Mouse (Mus musculus): ENCODE measurements around the gene Ptpn7. TPM values are rescaled to one million over a fixed set of nuclear protein-coding genes. Genes with fewer than 3 reads are reported as not detected.

The Ptpn7 gene
- polyA plus RNA-seq (2017; shearing (Covaris generic)), result 288 TPM

GRCm38 (mm10) chr1:135132473-135132872 is at the start of gene Ptpn7:
Gene Ptpn7 (plus strand): TSS chr1:135132700.

GRCm38 (mm10) chr1:135105124-135105523 is 27.4 kb upstream of the Ptpn7 start, which contains the start of gene Lgr6:
Gene Lgr6 (minus strand): TSS chr1:135105276.

DNA sequence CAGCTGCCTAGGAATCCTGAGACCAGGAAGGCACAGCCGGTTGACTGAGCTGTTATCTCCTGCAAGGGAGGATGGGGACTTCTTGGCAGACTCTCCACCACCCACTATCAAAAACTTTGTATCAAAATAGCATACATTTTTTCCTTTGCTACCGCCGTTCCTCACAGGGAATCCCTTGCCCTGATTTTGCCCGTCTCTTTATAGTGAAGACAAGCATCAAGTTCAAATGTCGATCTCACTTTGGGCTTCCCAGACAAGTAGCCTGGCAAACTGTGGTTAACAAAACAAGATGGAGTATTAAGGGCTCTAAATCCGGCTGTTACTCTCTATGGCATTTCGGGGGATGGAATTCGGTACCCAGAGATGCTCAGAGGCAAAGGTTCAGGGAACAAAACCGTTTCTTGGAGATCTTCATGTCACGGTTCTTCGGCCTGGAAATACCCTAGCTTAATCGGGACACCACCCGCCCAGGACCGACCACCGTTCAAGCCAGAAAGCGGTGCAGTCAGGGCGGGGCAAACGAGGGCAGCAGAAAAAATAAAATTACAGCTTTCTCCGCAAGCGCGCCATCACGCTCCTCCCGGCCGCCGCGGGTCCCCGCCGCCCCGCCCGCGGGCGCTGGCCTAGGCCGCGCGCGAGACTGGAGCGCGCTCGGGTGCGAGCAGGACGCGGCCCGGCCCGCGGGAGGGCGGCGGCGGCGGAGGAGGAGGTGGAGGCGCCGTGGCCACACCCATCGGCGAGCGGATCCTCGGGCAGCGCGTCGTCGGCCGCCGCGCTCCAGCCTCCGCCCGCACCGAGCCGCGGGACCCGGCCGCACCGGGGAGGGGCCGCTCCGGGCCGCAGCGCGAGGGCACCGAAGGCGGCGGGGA is 13.8 kb downstream of the Ptpn7 start, which contains the start of gene Arl8a:
Gene Arl8a, plus strand, starts transcription at position 748 of the 869 bp plus-strand sequence.

GRCm38 (mm10) chr1:135167435-135167834 is 34.9 kb downstream of the Ptpn7 start, which contains the start of gene Gpr37l1:
Gene Gpr37l1 (minus strand): TSS chr1:135167681.

Other genes starting within 250 kb of the Ptpn7 start
- gene Ppp1r12b, start 176.8 kb upstream of the Ptpn7 start, polyA plus RNA-seq (2017; shearing (Covaris generic)), result 3.6 TPM
- gene Ube2t, start 170.1 kb upstream of the Ptpn7 start, polyA plus RNA-seq (2017; shearing (Covaris generic)), result 12.0 TPM
- gene Lgr6, start 27.4 kb upstream of the Ptpn7 start, polyA plus RNA-seq (2017; shearing (Covaris generic)), result 0.06 TPM
- gene Arl8a, start 14.1 kb downstream of the Ptpn7 start, polyA plus RNA-seq (2017; shearing (Covaris generic)), result 9.8 TPM
- not detected for gene Gpr37l1, start 35.0 kb downstream of the Ptpn7 start, polyA plus RNA-seq (2017; shearing (Covaris generic))
- gene Elf3, start 125.9 kb downstream of the Ptpn7 start, polyA plus RNA-seq (2017; shearing (Covaris generic)), result not detected
- gene Rnpep, start 151.4 kb downstream of the Ptpn7 start, polyA plus RNA-seq (2017; shearing (Covaris generic)), result 24.0 TPM
- gene Timm17a, start 181.1 kb downstream of the Ptpn7 start, polyA plus RNA-seq (2017; shearing (Covaris generic)), result 162 TPM
- gene Lmod1, start 192.1 kb downstream of the Ptpn7 start, polyA plus RNA-seq (2017; shearing (Covaris generic)), result not detected
- gene Shisa4, start 242.5 kb downstream of the Ptpn7 start, polyA plus RNA-seq (2017; shearing (Covaris generic)), result not detected